Mouse (Mus musculus): ENCODE measurements around the gene Adad2. TPM values are rescaled to one million over a fixed set of nuclear protein-coding genes. Genes with fewer than 3 reads are reported as not detected.

The Adad2 gene
- 0.33 and 0.36 TPM in 2 replicates for polyA plus RNA-seq (2012; rRNA removed)

DNA sequence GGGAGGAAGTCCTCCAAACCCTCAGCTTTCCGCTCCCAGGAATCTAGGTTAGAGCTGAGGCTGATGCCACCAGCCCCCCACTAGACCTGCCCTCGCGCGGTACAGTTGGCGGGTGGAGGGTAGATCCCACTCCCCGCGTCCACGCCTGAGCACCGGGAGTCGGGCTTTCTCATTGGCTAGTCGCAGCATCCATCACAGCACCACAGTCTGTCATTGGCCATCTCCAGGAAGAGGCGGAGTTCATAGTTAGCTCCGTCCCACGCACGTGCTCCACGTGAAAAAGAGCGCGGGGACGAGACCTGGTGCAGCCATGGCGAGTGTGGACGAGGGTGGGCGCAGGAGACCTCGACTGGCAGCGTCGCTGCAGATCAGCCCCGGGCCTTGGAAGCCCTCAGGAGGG is at the start of gene Adad2:
Gene Adad2 (plus strand): TSS at position 277 of the 400 bp plus-strand sequence.
- no peak for DNase-seq (ENCODE audit: low read depth)

DNA sequence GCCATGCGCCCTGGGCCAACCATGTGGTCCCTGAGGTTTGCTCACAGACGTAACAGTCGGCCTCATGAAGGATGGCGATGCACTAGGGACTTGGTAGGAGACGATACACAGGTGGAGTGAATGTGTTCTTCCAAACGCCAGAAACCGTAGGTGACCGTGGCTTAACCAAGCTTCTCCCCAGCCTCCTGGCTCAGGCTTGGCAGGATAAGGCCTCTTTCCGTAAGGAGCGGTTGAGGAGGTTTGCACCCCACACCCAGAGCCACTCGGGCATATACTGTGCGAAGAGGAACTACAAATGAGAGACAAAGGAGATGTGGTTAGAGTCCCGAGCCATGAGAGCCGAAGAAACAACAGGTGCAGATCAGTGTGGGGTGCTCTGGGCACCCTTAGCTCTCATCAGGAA is 48.7 kb upstream of the Adad2 start:
- DNase-seq (ENCODE audit: low read depth) = no peak

DNA sequence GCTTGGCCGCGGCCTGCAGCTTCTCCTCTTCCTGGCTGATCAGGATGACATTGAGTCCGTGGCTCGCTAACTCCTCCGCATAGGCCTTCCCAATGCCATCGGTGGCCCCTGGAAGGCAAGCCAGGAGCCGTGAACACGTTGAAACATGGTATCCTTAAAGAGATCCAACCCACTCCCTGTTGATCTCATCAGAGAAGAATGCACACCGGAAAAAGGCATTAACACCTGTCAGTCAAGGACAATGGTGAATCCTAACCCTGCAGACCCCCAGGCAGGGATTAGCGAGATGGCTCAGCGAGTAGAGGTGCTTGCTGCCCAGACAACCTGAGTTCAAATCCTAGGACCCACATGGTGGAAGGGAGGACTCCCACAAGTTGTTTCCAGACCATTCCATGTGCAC is 46.2 kb upstream of the Adad2 start:
- DNase-seq (ENCODE audit: low read depth) = peak; percentile 58

GRCm38 (mm10) chr8:119568251-119568650 is 44.3 kb upstream of the Adad2 start:
- DNase-seq (ENCODE audit: low read depth) = no peak

DNA sequence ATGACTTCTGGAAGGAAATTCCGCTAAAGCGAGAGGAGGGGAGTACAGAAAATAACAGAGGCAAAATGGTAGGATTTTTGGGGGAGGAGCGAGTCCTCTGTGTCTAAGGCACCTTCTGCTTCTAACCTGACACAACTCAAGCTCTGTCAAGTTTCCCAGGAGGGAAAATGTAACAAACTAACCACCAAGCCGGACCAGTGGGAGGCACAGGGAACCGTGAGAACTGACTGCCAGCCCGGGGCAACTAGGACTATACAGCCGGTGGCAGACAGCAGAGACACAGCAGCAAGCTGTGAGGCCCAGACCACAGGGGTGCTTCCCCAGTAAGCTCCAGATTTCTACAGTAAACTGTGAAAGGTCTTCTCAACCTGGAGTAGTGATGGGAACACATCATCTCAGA is 43.6 kb upstream of the Adad2 start:
- no peak for DNase-seq (ENCODE audit: low read depth)

DNA sequence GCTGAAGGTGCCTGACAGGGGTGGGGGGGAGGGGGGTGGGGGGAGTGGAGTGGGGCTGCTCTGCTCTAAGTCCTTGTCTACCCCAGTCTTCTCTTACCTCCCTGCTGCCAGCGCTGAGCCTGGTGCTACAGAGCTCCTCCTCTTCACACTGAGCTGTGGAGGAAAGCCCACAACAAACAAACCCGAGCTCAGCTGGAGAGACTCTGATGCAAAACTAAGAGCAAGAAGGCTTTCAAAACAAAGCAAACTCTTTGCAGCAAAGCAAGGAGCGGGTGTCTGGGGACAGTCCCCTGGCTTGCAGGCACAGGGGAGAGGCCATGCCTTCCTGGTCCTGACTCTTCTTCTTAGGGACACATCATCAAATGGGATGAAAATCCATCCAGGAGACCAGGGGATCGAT is 42.7 kb upstream of the Adad2 start:
- DNase-seq (ENCODE audit: low read depth) = no peak

- DNase-seq (ENCODE audit: low read depth) = no peak
Observed at GRCm38 (mm10) chr8:119571135-119571534, 41.4 kb upstream of the Adad2 start.

- DNase-seq (ENCODE audit: low read depth) = no peak
Observed at GRCm38 (mm10) chr8:119572411-119572810, 40.1 kb upstream of the Adad2 start.

DNA sequence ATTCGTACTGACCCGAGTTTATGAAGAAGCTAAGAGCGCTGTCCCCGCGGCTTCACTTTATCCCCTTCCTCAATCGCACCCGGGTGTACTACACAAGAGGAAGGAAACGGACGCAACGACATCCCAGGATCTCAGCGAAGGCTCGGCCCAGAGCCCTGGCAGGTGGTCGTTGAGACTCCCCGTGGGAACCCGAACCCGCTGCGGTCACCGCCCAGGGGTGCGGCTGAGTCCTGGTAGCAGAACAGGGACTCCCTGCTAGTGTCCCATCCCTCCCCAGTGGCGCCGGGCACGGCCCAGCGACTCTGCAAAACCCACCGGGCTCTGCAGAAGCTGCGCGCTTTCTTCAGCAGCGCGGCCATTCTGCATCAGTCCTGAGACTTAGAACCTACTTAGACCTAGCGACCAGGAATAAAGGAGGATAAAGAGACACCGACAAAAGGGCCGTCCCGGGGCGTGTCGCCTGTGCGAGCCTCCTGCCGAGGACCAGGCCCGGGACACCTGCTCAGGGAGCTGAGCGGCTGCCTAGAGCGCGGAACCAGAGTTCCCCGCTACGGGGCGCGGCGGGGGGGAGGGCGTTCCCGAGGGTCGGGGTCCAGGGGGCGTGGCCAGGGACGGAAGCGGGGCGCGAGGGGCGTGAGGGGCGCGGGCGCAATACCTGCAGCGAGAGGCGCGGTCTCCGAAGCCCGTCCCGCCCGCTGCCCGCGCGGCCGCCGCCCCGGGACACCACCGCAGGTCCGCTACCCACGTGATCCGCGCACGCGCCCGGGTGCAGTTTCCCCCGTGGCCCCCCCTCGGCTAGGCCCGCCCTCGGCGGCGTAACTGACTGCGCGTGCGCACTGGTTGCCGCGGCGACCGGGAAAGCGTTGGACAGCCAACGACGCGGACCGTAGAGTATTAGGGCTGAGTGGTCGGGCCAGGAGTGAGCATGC is 37.8 kb upstream of the Adad2 start, which contains the start of the genes Hsdl1 and Dnaaf1:
Gene Hsdl1 (minus strand): TSS at position 747 of the 929 bp plus-strand sequence.
Gene Dnaaf1 (plus strand): TSS at position 799 of the 929 bp plus-strand sequence.
- DNase-seq (ENCODE audit: low read depth) = no peak

- DNase-seq (ENCODE audit: low read depth) = no peak
Observed at GRCm38 (mm10) chr8:119575366-119575726, 37.2 kb upstream of the Adad2 start.

DNA sequence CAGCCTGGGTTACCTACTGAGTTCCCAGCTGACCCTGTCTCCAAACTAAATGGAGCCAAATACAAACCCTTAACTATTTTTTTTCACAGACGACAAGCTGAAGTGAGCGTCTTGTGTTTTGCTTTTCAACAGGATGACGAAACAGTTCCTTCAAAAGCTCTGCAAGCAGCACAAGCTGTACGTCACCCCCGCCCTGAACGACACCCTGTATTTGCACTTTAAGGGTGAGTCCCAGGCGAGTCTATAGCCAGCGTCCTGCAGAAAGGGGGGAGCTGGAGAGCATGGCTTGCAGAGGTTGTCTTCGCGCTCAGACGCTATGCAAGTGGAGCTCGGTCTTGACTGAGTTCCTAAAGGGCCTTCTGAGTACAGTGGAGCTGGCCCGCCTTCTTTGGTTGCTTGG is 33.5 kb upstream of the Adad2 start:
- no peak for DNase-seq (ENCODE audit: low read depth)

- DNase-seq (ENCODE audit: low read depth) = no peak
Observed at GRCm38 (mm10) chr8:119580441-119581161, 31.9 kb upstream of the Adad2 start.

DNA sequence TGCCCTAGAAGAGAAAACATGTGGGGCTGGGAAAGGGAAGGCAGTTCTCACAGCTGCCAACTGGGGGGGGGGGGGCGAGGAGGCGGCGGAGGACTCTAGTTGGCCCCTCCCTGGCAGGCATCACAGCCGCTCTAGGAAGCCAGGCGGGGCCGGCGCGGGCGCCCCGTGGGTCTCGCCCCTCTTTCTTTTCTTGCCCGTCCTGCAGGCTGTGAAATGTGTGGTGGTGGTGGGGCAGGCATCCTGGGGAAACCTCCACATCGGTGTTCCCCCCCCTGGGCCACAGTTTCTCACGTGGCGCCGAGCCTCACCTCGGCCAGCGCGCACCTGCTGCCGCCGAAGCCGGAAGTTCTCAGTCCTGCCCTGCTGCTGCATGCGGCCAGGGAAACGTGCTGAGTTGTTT is 26.6 kb upstream of the Adad2 start:
- no peak for DNase-seq (ENCODE audit: low read depth)

- no peak for DNase-seq (ENCODE audit: low read depth)
Observed at GRCm38 (mm10) chr8:119588321-119588720, 24.2 kb upstream of the Adad2 start.

- no peak for DNase-seq (ENCODE audit: low read depth)
Observed at GRCm38 (mm10) chr8:119588844-119589243, 23.7 kb upstream of the Adad2 start.

DNA sequence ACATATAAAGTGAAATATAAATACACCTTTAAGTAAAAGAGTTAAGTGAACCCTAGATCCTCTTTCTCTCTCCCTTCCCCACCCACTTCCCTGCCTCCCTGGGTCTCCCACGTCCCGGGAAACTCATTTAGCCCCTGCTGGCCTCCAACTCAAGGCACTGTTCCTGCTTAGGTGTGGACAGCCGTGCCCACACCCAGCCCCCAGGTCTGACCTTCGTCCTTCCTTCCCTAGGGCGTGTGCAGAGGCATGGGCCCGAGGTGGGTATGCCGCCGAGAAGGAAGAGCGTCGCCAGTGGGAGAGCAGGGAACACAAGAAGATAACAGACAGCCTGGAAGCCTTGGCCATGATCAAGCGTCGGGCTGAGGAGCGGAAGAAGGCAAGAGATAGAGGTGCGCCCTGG is 22.2 kb upstream of the Adad2 start:
- no peak for DNase-seq (ENCODE audit: low read depth)

GRCm38 (mm10) chr8:119591456-119591855 is 21.1 kb upstream of the Adad2 start:
- DNase-seq (ENCODE audit: low read depth) = no peak

- no peak for DNase-seq (ENCODE audit: low read depth)
Observed at GRCm38 (mm10) chr8:119603771-119604170, 8.8 kb upstream of the Adad2 start.

DNA sequence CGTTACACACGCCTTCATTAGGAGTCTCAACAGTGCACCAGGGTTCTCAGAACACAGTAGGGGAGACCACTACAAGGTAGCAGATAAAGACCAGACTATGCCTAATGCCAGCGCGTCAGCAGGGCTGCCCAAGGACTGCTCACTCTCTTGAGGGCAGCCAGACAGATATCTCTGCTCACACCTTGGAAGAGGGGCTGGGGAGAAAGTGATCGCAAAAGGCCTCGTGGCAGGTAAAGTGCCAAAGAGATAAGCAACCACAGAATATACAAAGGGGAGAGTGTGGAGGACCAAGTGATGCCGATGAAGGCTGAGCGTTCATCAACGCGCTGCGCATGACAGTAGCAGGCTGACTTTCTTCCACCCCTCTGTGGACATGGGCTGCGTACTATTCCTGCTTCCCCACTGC is 8.1 kb upstream of the Adad2 start:
- no peak for DNase-seq (ENCODE audit: low read depth)

- DNase-seq (ENCODE audit: low read depth) = no peak
Observed at GRCm38 (mm10) chr8:119604996-119605395, 7.6 kb upstream of the Adad2 start, which contains the start of gene Taf1c. Taf1c (minus strand) TSS chr8:119605222.

- no peak for DNase-seq (ENCODE audit: low read depth)
Observed at GRCm38 (mm10) chr8:119606224-119606623, 6.3 kb upstream of the Adad2 start.

DNA sequence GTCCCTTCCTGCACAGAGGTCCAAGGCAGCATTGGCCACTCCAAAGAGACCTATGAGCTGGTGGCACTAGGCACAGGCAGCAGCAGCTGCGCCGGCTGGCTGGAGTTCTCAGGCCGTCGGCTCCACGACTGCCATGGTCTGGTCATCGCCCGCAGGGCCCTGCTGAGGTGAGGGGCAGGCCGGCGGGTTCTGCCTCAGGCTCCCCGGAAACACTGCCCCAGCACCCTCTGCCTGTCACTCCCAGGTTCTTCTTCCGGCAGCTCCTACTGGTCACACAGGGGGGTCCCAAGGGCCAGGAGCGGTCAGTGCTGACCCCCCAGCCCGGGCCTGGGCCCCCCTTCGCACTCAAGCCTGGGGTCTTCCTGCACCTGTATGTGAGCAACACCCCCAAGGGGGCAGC is 2.5 kb downstream of the Adad2 start:
- DNase-seq (ENCODE audit: low read depth) = no peak

GRCm38 (mm10) chr8:119616358-119616757 is 3.8 kb downstream of the Adad2 start:
- DNase-seq (ENCODE audit: low read depth) = no peak

All from gonadal fat pad, adult 2 months (tissue).